Mouse (Mus musculus): ENCODE measurements around the gene Nod1.

DNA sequence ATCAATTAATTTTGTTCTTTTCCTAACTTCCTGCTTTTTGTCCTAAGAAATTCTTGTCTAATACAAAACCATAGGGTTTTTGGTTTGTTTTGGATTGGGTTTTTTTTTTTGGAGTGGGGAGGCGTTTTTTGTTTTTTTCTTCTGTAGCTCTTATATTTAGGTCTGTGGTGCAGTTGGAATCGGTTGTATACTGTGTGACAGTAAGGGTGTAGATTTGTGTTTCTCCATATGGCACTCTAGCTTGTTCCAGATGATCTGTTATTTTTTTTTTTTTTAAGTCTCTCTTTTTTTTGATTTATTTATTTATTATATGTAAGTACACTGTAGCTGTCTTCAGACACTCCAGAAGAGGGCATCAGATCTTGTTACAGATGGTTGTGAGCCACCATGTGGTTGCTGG lies 72.2 kb downstream of the Nod1 start:
- no peak for TF ChIP-seq EP300 (IDR thresholded peaks at IDR 0.05; ENCODE audit: low read depth)
- TF ChIP-seq CTCF (IDR thresholded peaks at IDR 0.05; ENCODE audit: low read depth), result no peak

All from heart, postnatal 0 days (tissue).